9 mouse cellular contexts compared by ENCODE assay signal in the genomic region with DNA sequence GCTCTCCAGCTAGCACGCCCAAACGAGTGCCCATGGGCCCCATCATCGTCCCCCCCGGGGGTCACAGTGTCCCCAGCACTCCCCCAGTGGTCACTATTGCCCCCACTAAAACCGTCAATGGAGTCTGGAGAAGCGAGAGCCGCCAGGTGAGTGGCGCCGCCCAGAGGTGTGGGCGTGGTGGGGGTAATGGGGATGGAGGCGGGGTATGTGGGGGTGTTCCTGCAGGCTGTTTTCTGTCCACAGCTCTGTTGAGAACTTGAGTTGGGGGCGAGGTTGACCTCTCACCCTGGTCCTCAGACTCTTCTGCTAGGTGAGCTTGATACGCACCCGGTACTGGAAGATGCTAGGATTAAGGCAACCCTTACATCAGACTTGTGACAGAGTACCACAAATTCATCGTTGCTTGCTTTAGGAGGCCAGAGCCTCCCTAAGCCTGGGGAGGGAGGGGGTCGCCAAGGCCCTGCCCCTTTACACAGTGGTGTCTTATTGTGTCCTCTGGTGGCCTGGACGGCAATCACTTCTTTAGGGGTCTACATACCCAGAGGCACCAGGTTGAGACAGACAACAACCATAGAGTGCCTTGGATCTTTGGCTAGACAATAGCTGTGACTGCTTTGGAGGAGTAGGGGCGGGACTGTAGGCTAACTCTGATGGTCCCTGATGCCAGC. TPM values are rescaled to one million over a fixed set of nuclear protein-coding genes. Genes with fewer than 3 reads are reported as not detected.
A peak's percentile ranks its signal among the peaks of the same experiment; 100 is the strongest.
DNase-seq lines count a peak whose midpoint lies in the region; ATAC-seq lines count a peak whose summit lies in the region.
"Had no signal": no experiment of that assay in that cellular context is flagged by ENCODE, and none has a peak within 500 bp of the region (broad histone marks: within the 10 kb centered on the region; RNA-seq: fewer than 3 reads in every experiment).

No protein-coding gene starts in this region.

- H3K4me1 ChIP-seq in lung, embryonic 16.5 days (replicated peaks; ENCODE audit: control insufficient read depth, insufficient read depth, low read length): peaks cover 41% of the 10 kb centered on the region
- peaks cover 94% of the 10 kb centered on the region for H3K4me1 ChIP-seq in forebrain, embryonic 12.5 days
- peaks cover 98% of the 10 kb centered on the region for H3K4me1 ChIP-seq in limb, embryonic 10.5 days
- H3K4me1 ChIP-seq in neural tube, embryonic 15.5 days: peaks cover 90% of the 10 kb centered on the region

- no peak overlapping the region for H3K4me3 ChIP-seq in lung, embryonic 16.5 days (ENCODE audit: low read length)
- H3K4me3 ChIP-seq in forebrain, embryonic 12.5 days (replicated peaks): no peak overlapping the region
- H3K4me3 ChIP-seq in limb, embryonic 10.5 days: peak overlapping the region; percentile 9; the same call in 1 of the 2 replicates
- H3K4me3 ChIP-seq in neural tube, embryonic 15.5 days (replicated peaks): no peak overlapping the region
- H3K4me3 ChIP-seq: erythroblast, embryonic 14.5 days had no signal

- peaks cover 16% of the 10 kb centered on the region for H3K36me3 ChIP-seq in lung, embryonic 16.5 days (ENCODE audit: control insufficient read depth, insufficient read depth, low read length)
- H3K36me3 ChIP-seq in forebrain, embryonic 12.5 days (replicated peaks): peaks cover 29% of the 10 kb centered on the region
- H3K36me3 ChIP-seq in limb, embryonic 10.5 days: peaks cover 23% of the 10 kb centered on the region
- H3K36me3 ChIP-seq in neural tube, embryonic 15.5 days: peaks cover 14% of the 10 kb centered on the region

- H3K4me2 ChIP-seq in lung, embryonic 16.5 days (ENCODE audit: low read depth, low read length): no peak overlapping the region
- H3K4me2 ChIP-seq in forebrain, embryonic 12.5 days: 0 out of 2 replicates have a peak overlapping the region, but pooled peaks have one; percentile 27
- H3K4me2 ChIP-seq in neural tube, embryonic 15.5 days: 0 out of 2 replicates have a peak overlapping the region, but pooled peaks have one; percentile 22

- H3K27ac ChIP-seq in lung, embryonic 16.5 days (ENCODE audit: low read length): peak overlapping the region; percentile 53
- peak overlapping the region; percentile 93 for H3K27ac ChIP-seq in forebrain, embryonic 12.5 days
- peak overlapping the region; percentile 81 for H3K27ac ChIP-seq in limb, embryonic 10.5 days
- peak overlapping the region; percentile 83 for H3K27ac ChIP-seq in neural tube, embryonic 15.5 days (replicated peaks)

- no peak for ATAC-seq in lung, embryonic 16.5 days (ENCODE audit: low read depth)
- ATAC-seq in forebrain, embryonic 12.5 days (ENCODE audit: low FRiP score): no peak
- no peak for ATAC-seq in neural tube, embryonic 15.5 days (ENCODE audit: low FRiP score)

- 87% methylated on average over 18 of the region's 18 CpGs for WGBS in lung, embryonic 16.5 days
- 70% methylated on average over 18 of the region's 18 CpGs for WGBS in forebrain, embryonic 12.5 days
- WGBS in limb, embryonic 10.5 days: 55% methylated on average over 18 of the region's 18 CpGs
- WGBS in neural tube, embryonic 15.5 days: 74% methylated on average over 18 of the region's 18 CpGs

- no peaks in the 10 kb centered on the region for H3K27me3 ChIP-seq in lung, embryonic 16.5 days (ENCODE audit: control insufficient read depth, insufficient read depth, low read depth, low read length)
- peaks cover 4% of the 10 kb centered on the region; the same call in 1 of the 2 replicates for H3K27me3 ChIP-seq in forebrain, embryonic 12.5 days
- H3K27me3 ChIP-seq in limb, embryonic 10.5 days (ENCODE audit: low read depth, poor library complexity, severe bottlenecking): no peaks in the 10 kb centered on the region; the same call in 1 of the 2 replicates
- no peaks in the 10 kb centered on the region for H3K27me3 ChIP-seq in neural tube, embryonic 15.5 days (replicated peaks)

- H3K9me3 ChIP-seq in lung, embryonic 16.5 days (ENCODE audit: control insufficient read depth, low read length): no peaks in the 10 kb centered on the region
- H3K9me3 ChIP-seq in forebrain, embryonic 12.5 days: no peaks in the 10 kb centered on the region
- H3K9me3 ChIP-seq in limb, embryonic 10.5 days (replicated peaks): no peaks in the 10 kb centered on the region
- no peaks in the 10 kb centered on the region for H3K9me3 ChIP-seq in neural tube, embryonic 15.5 days (replicated peaks)

- DNase-seq in lung, postnatal 14 days: no peak
- DNase-seq in limb, embryonic 10.5 days (ENCODE audit: low spot score): no peak
- DNase-seq in adrenal gland, adult (ENCODE audit: inconsistent age in 2 of 2, low spot score in 1 of 2): no peak
- no peak for DNase-seq in right cerebral cortex, postnatal 10 days (ENCODE audit: low spot score in 2 of 2)
- DNase-seq in layer of hippocampus, postnatal 25 days (ENCODE audit: extremely low spot score in 1 of 2, low spot score in 1 of 2): no peak

- peak overlapping the region; percentile 31; the same call in 1 of the 2 replicates for H3K9ac ChIP-seq in lung, embryonic 16.5 days (ENCODE audit: low read length)
- H3K9ac ChIP-seq in forebrain, embryonic 12.5 days: peak overlapping the region; percentile 33; the same call in 1 of the 2 replicates
- H3K9ac ChIP-seq in neural tube, embryonic 15.5 days (replicated peaks): 0 out of 2 replicates have a peak overlapping the region, but pooled peaks have one; percentile 20

RNA-seq across cellular contexts. Expression of a gene that starts 26.3 kb away (rescaled TPM):
- polyA plus RNA-seq in lung, embryonic 16.5 days (2015; fragmentation: Nextera tagmentation; extraction: Ambion mirVana): 90.8 and 99.5 TPM in 2 replicates
- 83.2 and 84.8 TPM in 2 replicates for polyA plus RNA-seq in forebrain, embryonic 12.5 days (2016; fragmentation: Nextera tagmentation; extraction: Ambion mirVana)
- polyA plus RNA-seq in limb, embryonic 10.5 days (2016; fragmentation: Nextera tagmentation; extraction: Ambion mirVana): 153 and 167 TPM in 2 replicates
- 15.9 and 38.9 TPM in 2 replicates for polyA plus RNA-seq in neural tube, embryonic 15.5 days (2015; fragmentation: Nextera tagmentation; extraction: Ambion mirVana)
- 1 to 10 TPM; 2.9 to 4.6 TPM for total RNA-seq in layer of hippocampus, postnatal 25 days (2021)
